Mouse (Mus musculus): Measurements from ENCODE around the gene H6pd.
A peak's percentile ranks its signal among the peaks of the same experiment; 100 is the strongest.

H6pd gene

GRCm38 (mm10) chr4:149998786-149999509 is 9.9 kb downstream of the H6pd start:
- DNase-seq, result peak; percentile 61 to 70

DNA sequence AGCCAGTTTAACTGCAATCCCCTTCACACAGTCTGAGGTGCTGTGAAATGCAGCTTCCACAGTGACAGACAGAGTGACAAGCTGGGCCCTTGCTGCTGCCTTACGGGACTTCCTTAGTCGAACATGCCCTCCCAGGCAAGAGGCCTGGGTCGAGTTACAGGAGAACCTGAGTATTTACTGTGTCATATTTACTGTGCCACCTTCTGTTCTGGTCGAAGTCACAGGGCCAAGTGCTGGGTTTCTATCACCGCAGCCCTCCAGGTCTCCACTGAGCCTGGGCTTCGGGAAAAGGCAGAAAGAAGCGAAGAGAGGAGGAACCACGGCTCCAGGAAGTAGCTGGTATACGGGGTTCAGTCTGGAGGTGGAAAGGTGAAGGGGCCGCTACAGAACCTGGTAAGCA is 10.8 kb downstream of the H6pd start:
- no peak for DNase-seq

GRCm38 (mm10) chr4:149996440-149996839 is 12.4 kb downstream of the H6pd start:
- DNase-seq, result no peak

DNA sequence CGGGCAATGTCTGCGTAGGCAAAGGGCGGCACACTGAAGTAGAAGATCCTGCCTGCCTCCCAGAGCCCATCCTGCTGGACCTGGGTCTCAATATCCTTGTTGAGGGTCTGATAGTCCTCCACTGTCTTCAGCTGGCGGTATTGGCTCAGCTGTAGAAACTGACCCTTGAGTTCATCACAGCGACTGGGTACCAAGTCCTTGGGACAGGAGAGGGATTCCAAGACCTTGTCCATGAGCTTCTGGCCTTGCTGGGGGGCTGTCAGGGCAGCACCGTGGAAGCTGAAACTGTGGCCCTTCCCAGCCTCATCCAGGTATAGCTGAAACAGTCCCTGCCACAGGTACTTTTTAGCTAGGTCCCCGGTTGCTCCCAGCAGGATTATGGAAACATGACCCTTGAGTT is 12.9 kb downstream of the H6pd start:
- DNase-seq, result no peak

DNA sequence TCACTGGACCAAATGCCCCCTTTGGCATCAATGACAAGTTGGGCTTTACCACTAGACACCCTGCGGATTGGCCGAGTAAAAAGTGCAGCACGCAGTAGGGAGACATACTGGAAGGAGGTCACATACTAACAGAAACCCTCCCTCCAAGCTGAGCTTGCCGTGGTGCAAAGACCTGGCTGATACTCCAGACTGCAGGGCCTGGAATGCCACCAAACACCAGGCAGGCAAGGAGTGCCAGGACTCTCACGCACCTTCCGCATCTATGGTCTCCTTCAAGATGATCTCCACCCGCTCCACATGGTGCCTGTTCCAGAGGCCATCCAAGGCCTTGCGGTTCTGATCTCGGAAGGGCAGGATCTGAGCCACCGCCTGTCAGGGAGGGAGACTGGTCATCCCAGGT is 14.6 kb downstream of the H6pd start:
- peak in 1 of 2 experiments; percentile 59 for DNase-seq

- no peak for DNase-seq
These were observed 16.2 kb downstream of the H6pd start for GRCm38 (mm10) chr4:149992670-149993032.

GRCm38 (mm10) chr4:149991755-149992669 is 16.8 kb downstream of the H6pd start:
- peak in 1 of 2 experiments; percentile 53 for DNase-seq

DNA sequence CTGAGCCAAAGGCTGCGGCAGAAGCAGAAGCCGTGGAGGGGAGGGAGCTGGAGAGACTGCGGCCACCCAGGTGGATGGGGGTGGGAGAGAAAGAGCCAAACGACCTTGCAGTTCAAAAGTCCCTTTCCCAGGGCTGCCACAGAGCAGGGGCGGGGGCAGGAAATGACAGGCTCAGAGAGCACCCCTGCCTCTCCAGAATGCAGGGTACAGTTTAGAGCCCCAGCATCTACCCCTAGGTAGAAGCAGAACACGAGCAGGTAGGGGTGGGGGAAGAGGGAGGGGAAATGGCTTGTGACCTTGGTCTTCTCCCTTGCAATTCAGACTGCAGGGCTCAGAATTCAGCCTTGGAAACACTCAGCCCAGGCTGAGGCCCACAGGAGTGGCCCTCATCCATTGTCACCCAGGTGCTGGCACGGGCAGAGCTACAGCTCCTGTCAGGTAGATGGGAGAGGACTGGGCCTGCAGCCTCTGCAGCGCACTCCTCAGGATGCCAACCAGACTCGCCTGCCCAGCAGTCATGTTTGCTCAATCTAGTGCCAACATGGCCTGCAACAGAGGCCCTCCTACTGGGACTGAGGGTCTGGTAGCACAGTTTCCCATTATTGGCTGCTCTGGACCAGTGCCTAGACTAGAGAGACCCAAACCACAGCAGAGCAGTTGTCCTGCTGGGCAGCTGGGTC is 17.7 kb downstream of the H6pd start:
- DNase-seq, result peak; percentile 61 to 62

- peak; percentile 88 to 91 for DNase-seq
These were observed 18.4 kb downstream of the H6pd start for GRCm38 (mm10) chr4:149990212-149990953.

DNA sequence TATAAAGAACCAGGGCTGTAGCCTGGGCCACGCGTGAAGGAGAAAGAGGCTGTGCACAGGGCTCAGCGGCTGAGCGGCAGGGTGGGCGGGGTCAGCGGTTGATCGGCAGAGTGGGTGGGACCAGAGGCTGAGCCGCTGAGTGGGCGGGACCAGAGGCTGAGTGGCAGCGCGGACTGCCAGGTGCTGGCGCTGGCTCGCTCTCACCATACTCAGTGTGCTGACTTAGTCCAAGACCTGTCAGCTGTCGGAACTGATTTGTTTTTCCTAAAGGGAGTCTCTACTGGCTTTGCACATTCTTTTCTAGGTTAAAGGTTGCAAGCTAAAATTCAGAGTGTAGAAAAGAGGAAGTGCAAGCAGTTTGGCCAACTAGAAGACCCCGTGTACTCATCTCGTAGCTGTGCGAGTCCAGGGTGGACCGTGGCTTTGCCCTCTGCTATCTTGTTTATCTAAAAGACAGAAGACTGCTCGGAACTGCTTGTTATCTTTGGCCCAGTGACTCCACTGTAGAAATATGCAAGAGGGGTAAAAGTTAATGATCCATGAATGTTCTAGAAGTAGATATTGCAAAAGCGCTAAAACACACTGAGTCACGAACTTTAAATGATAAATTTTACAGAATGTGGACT is 19.8 kb downstream of the H6pd start:
- DNase-seq, result peak; percentile 96 to 97

DNA sequence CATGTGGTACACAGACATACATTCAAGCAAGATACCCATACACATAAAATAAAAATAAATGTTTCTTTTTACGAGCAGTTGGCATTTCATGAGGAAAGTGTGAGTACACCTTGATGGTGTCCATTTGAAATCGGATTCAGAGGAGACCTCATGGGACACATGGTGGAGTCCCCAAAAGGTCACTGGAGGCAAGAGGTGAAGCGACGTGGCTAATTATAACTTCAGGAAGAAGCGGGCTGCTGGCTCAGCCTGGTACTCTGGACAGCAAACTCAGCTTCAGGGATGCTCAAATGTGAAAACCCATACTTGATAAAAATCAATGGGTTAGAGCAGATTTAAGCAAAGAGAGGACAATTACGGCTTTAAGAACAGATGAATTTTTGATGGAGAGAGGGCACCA is 20.5 kb downstream of the H6pd start:
- no peak for DNase-seq

- no peak for DNase-seq
These were observed 22.0 kb downstream of the H6pd start for GRCm38 (mm10) chr4:149986671-149987417.

- DNase-seq, result no peak
These were observed 24.7 kb downstream of the H6pd start for GRCm38 (mm10) chr4:149983921-149984645.

DNA sequence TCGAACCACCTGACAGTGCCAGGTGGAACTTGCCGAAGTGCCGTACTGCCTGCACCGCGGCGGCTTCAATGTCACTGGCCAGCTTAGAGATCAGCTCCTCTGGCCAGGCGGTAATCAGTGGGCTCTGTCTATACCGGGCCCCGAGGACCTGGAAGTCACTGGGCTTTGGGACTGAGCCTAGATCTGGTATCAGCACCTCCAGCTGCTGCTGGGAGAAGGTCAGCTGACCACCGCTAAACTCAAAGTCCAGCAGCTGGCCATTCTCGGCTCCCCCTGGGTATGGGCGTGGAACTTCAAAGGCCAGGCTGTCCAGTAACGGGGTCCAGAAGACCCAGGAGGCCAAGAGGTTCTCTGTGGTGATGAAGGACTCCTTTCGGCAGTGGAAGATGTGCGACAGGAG is 26.7 kb downstream of the H6pd start:
- no peak for DNase-seq

DNA sequence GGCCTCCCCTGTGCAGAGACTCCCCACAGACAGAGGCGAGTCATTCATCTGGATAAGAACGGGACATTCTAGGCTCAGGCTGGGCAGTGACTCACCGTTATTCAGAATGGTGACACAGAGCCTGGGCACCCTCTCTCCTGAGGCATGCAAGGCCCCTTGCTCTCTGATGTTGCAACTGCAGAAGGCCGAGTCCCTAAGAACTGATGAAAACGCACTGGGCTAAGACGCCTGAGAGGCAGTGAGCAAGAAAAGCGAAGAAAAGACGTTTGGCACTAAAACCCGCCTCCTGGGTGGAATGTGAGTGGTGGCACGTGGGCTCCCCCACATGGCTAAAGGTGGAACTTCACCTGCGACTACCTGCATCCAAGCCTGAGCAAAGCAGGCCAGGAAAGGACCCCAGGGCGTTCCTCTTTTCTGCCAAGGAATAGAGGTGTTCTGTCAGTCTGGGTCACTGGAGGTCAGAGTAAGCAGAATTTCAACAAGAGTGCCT is 29.0 kb downstream of the H6pd start:
- peak; percentile 96 for DNase-seq

DNA sequence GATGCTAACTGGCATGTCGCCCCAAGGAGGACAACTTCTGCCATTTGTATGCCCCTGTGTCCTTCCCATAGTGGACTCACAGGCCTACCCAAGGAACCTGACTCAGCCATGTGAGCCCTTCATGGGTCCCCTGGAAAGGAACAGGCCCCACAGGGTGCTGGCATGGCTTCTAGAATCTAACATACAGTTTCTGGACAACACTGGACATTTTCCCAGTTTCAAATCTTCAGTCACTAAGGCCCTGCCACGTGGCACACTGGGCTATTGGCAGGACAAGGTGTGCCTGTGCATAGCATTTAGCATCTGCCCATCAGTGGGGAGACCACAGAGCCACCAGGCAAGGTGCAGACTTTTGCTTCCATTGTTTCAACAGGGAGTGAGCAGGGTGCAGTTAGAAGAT is 30.0 kb downstream of the H6pd start:
- DNase-seq, result peak in 1 of 2 experiments; percentile 40

DNA sequence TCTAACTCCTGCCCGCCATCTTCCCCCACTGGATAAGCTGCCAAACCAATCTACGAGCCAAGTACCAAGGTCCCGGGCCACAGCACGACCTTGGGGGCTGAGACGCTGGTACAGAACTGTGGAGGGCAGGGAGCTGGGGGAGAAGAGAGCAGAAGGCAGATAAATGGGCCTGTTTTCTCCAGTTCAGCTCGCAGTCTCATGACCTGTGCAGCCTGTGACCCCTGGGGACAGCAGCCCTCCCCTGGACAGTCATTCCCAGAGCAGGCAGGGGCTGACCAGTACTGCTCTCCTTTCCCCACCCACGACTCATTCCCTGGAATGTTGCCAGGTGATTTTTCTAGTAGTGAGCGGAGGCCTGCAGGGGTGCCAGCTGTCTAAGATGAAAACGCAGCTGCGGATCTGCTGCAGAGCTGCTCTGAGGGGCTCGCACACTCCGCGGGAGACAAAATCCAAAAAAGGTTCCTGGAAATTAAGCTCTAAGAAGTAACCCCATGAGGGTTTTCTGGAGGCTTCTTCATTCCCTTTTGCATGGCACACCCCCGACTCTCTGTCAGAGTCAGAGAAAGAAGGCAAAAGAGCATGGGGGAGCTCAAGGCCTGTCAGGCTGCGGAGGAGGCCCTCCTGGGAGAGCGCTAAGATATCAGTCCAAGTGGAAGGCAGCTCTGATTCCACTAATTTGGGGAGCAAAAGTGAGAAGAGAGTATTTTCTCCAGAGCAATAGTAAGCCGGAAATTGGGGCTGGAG is 30.9 kb downstream of the H6pd start:
- no peak for DNase-seq

DNA sequence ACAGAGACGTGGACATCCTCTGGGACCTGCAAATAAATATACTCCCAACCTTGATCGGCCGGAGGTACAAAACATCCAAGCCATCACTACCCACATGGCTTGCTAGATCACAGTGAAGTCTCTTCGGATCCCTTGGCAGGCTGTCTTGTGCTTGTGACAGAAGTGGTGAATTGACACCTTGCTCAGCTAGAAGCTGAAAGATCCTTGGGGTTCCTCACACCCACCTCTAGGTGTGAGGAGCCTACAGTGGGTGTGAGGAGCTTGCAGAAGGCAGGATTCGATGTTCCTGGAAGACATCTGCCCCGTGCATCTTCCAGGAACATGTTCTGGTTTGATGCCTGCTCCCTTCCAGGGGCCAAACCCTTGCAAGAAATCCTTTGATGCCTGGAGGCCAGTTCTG is 31.6 kb downstream of the H6pd start:
- DNase-seq, result no peak

- no peak for DNase-seq
These were observed 33.0 kb downstream of the H6pd start for GRCm38 (mm10) chr4:149975730-149976254.

- DNase-seq, result no peak
These were observed 33.5 kb downstream of the H6pd start for GRCm38 (mm10) chr4:149975291-149975690.
